Mouse (Mus musculus) B cell, adult 2 months (primary cell): ENCODE data around the gene Il16.

Experiments
- DNase-seq, 2 experiments: peaks; one replicate each; pipeline ENCODE4 v3.0.0; 2022

The Il16 gene

GRCm38 (mm10) chr7:83745413-83746106 lies at the start of gene Il16:
TSS of gene Il16 (minus strand) at chr7:83745726.
- no peak for DNase-seq

DNA sequence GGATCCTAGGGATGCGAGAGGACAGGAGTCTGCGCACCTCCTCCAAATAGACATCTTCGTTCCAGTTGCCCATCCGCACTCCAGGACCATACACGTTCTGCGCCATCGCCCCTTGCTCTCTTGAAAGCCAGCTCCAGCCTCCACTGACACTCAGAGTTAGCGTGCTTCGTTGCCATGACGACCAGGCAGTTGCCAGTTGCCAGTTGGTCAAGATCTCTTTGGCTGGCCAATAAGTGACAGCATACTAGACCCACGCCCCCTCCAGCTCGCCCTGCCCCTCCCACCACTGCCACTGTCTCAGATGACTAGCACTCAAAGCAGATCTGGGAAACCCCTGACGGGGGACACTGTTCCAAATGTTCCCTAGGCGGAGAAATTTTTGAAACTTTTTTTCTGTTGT lies 49.2 kb upstream of the Il16 start, which contains the start of gene Cfap161:
Cfap161 (minus strand) TSS at position 176 of the 400 bp plus-strand sequence.
- no peak for DNase-seq

DNA sequence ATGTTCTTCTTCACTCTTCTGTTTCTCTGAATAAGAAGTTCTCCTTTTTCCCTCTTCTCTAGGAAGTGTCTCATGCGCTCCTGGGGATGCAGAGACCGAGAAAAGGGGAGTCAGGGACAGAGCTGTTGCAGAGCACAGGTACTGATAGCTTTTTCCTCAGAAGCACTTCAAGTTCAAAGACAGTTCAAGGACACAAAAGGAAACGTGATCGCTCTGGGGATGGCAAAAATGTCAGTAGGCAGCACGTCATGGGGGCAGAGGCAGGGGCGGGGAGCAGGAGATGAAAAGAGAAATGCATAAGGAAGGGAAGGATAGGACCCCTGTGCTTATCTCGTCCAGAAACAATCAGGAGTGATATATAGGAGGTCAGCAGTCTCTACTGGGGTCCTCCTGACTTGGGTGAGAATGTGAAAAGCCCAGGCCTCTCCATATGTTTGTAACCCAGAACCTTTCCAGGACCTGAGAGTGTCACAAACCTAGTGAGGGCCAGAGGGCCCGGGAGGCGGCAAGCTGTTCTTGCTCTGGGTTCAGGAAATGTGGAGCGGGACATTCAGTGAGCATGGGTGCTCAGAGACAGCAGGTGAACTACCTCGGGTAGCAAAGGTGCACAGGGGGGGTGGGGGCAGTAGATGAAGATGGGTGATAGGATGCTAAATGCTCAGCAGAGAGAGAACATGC lies 48.6 kb upstream of the Il16 start:
- no peak for DNase-seq

DNA sequence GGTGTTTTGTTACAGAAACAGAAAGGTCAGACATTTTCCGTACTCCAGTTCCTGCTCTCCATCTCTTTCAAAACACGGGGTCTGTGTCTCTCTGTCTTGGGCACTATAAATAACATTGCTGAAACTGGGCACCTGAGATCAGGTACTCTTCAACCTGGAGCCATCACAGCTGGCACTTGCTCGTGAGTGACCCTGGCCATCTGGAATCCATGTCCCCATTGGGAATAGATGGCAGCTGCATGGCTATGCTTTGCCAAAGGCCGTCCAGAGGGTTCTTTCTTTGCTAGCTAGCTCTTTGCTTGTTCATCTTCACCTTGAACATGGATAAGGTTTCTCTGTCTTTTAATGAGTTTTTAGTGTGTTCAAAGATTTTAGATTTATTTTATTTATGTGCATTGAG lies 35.4 kb upstream of the Il16 start:
- no peak for DNase-seq

DNA sequence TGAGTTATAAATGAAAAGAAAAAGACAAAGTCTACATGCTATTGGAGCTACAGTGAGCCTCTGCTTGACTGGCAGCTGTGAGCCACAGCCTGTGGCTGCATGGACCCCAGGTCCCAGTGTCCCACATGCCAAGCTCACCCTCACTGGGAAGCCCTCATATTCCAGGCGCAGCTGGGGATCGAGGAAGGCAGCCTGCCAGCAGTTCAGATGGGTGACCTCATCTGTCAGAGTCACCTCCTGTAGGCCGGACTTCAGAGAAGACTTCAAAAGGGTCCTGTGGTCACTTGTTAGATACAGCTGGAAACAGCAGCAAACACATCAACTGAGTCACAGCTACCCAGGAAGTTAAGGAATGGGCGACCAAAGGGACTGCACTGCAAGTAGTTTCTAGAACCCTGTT lies 34.5 kb upstream of the Il16 start:
- no peak for DNase-seq

- no peak for DNase-seq
These were observed 33.5 kb upstream of the Il16 start for GRCm38 (mm10) chr7:83779028-83779427.

DNA sequence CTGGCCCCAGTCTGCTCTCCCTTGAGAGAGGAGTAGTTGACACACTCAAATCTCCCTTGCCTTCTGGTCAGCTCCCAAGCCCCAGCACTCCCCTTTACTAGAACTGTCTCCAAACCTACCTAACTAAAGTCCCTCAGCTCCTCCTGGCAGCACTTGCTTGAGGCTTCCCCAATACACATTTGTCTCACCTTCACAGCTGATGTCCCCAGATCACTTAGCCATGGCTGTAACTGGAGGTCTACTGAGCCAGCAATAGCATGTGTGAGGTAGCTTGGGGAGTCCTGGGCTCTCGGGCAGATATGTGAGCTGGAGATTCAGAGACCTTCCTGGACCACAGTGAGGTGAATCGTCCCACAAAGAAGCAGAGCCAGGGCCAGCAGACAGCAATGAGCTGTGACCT lies 33.0 kb upstream of the Il16 start:
- no peak for DNase-seq

- DNase-seq = peak; percentile 36 to 37
These were observed 29.2 kb upstream of the Il16 start for GRCm38 (mm10) chr7:83774721-83775120.

GRCm38 (mm10) chr7:83763674-83764073 lies 18.1 kb upstream of the Il16 start:
- DNase-seq = no peak

- no peak for DNase-seq
These were observed 16.8 kb upstream of the Il16 start for GRCm38 (mm10) chr7:83762336-83762735.

- no peak for DNase-seq
These were observed 5.5 kb upstream of the Il16 start for GRCm38 (mm10) chr7:83751055-83751454.

DNA sequence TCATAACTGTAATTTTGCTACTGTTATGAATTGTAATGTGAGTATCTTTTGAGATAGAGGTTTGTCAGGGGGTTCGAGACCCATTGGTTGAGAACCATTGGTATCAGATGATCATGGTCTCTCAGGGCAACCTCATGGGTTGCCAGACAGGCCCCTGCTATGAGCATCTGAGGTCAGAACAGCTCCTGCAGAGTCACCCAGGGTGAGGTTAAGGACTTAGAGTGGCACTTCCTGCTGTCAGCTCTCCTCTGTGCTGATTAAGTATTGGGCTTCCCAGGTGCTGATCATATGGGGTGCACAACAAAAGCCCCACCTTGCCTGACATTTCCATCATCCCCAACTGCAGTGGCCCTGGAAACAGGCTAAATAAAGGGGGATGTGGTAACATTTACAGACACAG lies 2.9 kb upstream of the Il16 start:
- DNase-seq = no peak

DNA sequence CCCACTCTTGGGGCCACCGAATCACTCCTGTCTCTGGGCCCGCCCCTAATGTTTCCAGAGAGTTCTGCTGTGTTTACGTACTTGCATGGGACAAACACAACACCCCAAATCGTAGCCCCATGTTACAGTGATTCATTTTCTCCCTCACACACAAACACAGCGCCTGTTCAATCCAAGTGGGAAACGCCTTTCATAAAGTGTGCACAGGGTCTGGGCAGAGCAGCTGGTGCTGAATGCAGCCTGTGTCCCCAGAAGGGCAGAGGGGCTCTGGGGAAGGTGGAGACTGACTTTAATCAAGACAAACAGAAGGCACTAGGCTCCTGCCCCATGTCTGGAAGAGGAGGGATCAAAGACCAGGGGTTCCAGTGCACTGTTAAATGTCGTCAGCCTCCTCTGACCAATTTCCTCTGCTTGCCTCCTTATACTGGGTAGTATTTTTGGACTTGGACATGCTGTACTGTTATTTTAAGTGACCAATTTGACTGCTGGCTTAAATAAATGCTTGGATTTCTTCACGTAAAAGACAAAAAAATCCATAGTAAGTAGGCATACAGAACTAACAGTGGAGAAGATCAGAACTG lies 671 bp upstream of the Il16 start:
- no peak for DNase-seq

- no peak for DNase-seq
These were observed 487 bp downstream of the Il16 start for GRCm38 (mm10) chr7:83745065-83745412.

DNA sequence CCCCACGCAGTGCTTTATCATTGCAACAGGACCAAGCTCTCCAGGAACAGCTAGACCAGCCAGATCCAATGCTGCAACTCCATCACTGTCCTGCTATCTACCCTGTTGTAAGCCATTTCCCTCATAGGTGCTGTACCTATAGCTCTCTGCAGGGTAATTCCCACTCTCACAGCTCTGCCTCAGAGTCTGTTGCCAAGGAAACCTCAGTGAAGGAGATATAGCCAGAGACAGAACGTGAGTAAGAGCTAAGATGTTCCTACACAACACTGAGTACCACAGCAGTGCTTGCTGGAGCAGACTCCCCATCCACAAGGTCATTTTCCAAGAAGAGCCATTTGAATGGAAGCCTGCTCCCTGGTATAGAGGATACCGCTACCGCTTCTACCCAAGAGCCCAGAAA lies 1.3 kb downstream of the Il16 start:
- DNase-seq = no peak

DNA sequence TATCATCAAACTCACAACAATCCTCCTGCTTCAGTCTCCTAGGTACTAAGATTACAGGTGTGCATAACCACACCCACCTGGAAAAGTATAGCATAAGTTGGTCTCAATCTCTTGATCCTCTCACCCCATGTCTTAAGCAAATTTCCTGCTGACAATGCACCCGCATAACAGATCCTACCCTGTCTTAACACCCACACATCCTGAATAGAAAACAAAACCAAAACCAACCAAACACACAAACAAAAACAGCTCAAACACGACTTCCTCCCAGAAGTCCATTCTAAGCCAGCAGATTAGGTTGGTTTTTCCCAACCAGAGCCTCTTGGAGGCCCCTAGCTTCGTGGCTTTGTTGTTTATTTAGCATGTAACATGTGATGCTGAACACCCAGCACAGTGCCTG lies 2.8 kb downstream of the Il16 start:
- DNase-seq = no peak

DNA sequence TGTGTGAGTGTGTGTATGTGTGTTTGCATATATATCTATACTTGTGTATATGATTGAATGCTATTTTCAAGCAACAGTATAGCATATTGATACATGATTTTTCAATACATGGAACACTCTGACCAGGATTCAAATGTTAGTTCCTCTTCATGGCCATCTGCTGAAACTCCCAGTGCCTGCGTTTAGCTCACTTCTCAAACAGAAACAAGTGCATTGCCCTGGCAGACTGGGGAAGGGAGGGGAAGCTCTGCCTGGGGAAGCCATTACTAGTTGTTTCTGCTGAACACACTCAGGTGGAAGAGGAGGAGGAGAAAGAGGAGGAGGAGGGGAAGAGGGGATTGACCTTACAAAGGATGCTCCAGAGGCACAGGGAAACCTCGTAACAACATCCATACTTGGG lies 3.5 kb downstream of the Il16 start:
- DNase-seq = no peak

DNA sequence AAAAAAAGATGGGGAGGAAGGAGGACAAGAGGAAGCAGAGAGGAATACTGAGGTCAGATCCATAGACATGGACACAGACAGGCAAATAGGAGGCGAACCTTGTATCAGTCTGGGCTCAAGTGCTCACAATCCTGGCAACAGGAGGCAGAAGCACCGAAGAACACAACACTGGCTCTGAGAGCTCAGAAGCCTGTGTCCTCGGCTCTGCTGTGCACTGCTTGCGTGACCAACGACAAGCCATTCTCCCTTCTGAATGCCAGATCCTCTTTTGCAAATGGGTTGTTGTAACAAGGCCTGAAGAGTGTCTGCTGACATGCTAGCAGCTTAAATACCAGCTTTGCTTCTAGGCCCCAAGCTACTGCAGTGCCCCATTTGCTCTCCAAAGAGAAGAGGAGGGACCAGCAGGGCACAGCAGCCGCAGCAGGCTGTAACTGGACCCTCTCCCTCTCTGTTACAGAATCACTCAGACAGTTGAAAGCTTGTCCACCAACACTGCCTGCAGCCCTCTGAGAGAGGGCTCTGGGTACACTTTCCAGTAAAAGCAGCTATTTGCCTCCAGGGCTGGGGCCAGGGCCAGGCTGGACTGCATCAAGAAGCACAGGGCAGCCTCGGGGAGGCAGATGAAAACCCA lies 5.7 kb downstream of the Il16 start:
- no peak for DNase-seq

DNA sequence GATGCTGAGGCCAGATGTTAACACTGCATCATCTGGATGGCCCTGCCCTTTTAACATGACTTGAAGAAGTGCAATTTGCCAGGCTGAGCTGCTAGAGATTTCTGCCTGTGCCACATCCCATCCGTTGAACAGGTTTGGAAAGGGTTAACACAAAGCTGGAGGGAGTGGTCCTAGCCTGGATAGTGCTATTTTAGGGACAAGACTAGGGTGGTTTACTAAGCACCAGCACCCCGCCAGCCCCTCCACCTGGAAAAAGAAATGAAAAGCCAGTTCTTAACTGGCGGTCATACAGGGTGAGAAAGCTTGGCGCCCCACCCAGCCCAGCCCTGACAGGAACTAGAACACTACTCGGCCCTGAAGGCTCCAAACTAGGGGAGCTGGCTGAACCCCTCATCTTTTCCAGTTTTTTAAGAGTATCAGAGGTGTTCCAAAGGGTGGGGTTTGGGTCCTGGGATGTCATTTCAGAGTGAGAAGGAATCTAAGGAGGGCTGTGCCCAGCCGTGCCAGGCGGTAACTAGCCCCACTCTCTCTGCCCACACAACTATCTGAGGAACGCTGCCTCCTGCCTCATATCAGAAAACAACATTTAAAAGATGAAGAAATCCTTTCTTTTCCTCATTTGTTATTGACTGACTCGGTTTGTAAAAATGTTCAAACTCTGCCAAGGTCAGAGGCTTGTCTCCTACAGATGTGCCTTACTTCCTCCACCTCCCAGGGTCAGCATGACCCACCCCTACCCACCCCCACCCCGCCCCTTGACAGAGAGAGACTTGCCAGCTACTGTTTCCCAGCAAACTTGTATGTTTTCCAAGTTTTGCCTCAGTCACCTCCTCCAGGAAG lies 6.7 kb downstream of the Il16 start:
- no peak for DNase-seq

- DNase-seq = no peak
These were observed 7.5 kb downstream of the Il16 start for GRCm38 (mm10) chr7:83737914-83738490.

- DNase-seq = no peak
These were observed 9.0 kb downstream of the Il16 start for GRCm38 (mm10) chr7:83736341-83737115.
